Mouse (Mus musculus) C2C12 (cell line): ENCODE measurements around the gene Clasp2.

Experiments used
- CTCF ChIP-seq: IDR thresholded peaks from one replicate; pipeline ENCODE4 v1.5.1; 2011; ENCODE audit not compliant: control insufficient read depth, insufficient read depth, insufficient read length
- MAX ChIP-seq: IDR thresholded peaks from one replicate; pipeline ENCODE4 v1.6.1; 2011; ENCODE audit warnings: mild to moderate bottlenecking, control low read depth
- MYOD1 ChIP-seq: IDR thresholded peaks from one replicate; pipeline ENCODE4 v1.6.1; 2011; ENCODE audit warnings: low read depth; ENCODE audit not compliant: control insufficient read depth, insufficient read length
- MYOG ChIP-seq: IDR thresholded peaks from one replicate; pipeline ENCODE4 v1.6.1; 2011; ENCODE audit not compliant: control insufficient read depth, insufficient read length; ENCODE audit errors: extremely low read depth
- USF1 ChIP-seq: IDR thresholded peaks from one replicate; pipeline ENCODE4 v1.6.1; 2011; ENCODE audit warnings: low read depth, mild to moderate bottlenecking, control low read depth, moderate library complexity

- TF ChIP-seq CTCF (no peak), USF1 (no peak), MYOG (no peak), MYOD1 (no peak), MAX (no peak)
Measured at GRCm38 (mm10) chr9:113759684-113760083, 18.4 kb downstream of the Clasp2 start.
